Mouse (Mus musculus) bone marrow macrophage, adult 2 months (primary cell): Measurements from ENCODE around the gene Dhrs3.

Source experiments
- CTCF ChIP-seq: IDR thresholded peaks from 2 replicates; pipeline ENCODE4 v1.5.1; 2012; ENCODE audit warnings: low read depth, mild to moderate bottlenecking, low read length, moderate library complexity
- POLR2A ChIP-seq: IDR thresholded peaks from 2 replicates; pipeline ENCODE4 v1.6.1; 2012; ENCODE audit warnings: mild to moderate bottlenecking, low read depth, low read length, borderline replicate concordance

DNA sequence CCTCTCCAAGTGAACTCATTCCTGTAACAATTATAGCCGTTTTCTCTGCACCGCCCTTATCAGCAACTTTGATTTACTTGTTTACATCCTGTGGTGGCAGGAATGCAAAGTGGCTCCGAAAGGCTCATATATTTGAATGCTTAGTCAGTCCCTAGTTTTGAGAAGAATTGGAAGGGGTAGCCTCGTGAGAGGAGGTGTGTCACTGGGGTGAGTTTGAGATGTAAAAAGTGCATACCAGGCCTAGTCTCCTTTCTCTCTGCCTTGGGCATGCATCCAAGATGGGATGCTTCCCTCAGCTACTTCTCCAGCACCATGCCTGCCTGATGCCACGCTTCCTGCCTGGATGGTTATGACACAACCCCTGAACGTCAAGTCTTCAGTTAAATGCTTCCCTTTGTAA is 76.4 kb downstream of the Dhrs3 start:
- no peak for TF ChIP-seq CTCF
- no peak for TF ChIP-seq POLR2A
